Mouse (Mus musculus) frontal cortex, adult (tissue): ENCODE measurements around the gene Pof1b.

ENCODE experiments used
- ATAC-seq: cut with Nextera tagmentation; 2 replicates; pipeline ENCODE4 v1.9.2; 2017; ENCODE audit warnings: mild to moderate bottlenecking, moderate library complexity, mixed read lengths; ENCODE audit not compliant: low TSS enrichment

Gene Pof1b

GRCm38 (mm10) chrX:112698508-112698907 is at the start of gene Pof1b:
Gene Pof1b (minus strand): TSS chrX:112698651.
- ATAC-seq, result no peak

- ATAC-seq, result no peak
These were observed 18.1 kb upstream of the Pof1b start for GRCm38 (mm10) chrX:112716587-112716986.

GRCm38 (mm10) chrX:112694392-112694791 is 4.1 kb downstream of the Pof1b start:
- ATAC-seq, result no peak

- no peak for ATAC-seq
These were observed 17.8 kb downstream of the Pof1b start for GRCm38 (mm10) chrX:112680605-112681004.

- no peak for ATAC-seq
These were observed 22.9 kb downstream of the Pof1b start for GRCm38 (mm10) chrX:112675525-112675924.

GRCm38 (mm10) chrX:112601306-112602120 is 96.9 kb downstream of the Pof1b start:
- peak; percentile 53 for ATAC-seq

GRCm38 (mm10) chrX:112600511-112601305 is 97.7 kb downstream of the Pof1b start, which contains the start of gene Zfp711:
Gene Zfp711 (plus strand): TSS chrX:112600526.
- ATAC-seq, result peak; percentile 94
